Mouse (Mus musculus) G1E (cell line): ENCODE results near the gene Igfbp2. TPM values are rescaled to one million over a fixed set of nuclear protein-coding genes. Genes with fewer than 3 reads are reported as not detected.

Experiments
- ATAC-seq: 2 replicates; pipeline ENCODE4 v1.8.0; 2016; ENCODE audit warnings: mild to moderate bottlenecking; ENCODE audit not compliant: insufficient number of reproducible peaks, poor library complexity, low FRiP score, severe bottlenecking; ENCODE audit errors: extremely low read depth
- DNase-seq: peaks from one replicate; pipeline ENCODE4 v3.0.0; 2012; ENCODE audit warnings: low spot score
- H3K27me3 ChIP-seq: 2 replicates; pipeline ENCODE4 v1.6.1; 2012; ENCODE audit warnings: mild to moderate bottlenecking, low read length, inconsistent platforms; ENCODE audit not compliant: insufficient read depth
- H3K36me3 ChIP-seq: replicated peaks from 2 replicates; pipeline ENCODE3; 2012; ENCODE audit warnings: mild to moderate bottlenecking, inconsistent platforms
- H3K4me1 ChIP-seq: 2 replicates; pipeline ENCODE4 v1.6.1; 2012; ENCODE audit warnings: low read depth, low read length, inconsistent platforms, mixed read lengths; ENCODE audit not compliant: insufficient read depth
- H3K4me3 ChIP-seq: 2 replicates; pipeline ENCODE4 v1.5.1; 2012; ENCODE audit warnings: low read depth, mild to moderate bottlenecking, inconsistent platforms, low read length, moderate library complexity, mixed read lengths
- H3K9me3 ChIP-seq: replicated peaks from 2 replicates; pipeline ENCODE4 v1.6.1; 2012; ENCODE audit warnings: inconsistent platforms
- CTCF ChIP-seq: IDR thresholded peaks from 2 replicates; pipeline ENCODE4 v1.5.1; 2012; ENCODE audit warnings: low read depth, low read length, inconsistent platforms, mixed read lengths
- GATA1 ChIP-seq: IDR thresholded peaks from 2 replicates; pipeline ENCODE4 v1.6.1; 2012; ENCODE audit warnings: borderline replicate concordance, low read length, inconsistent platforms, mixed read lengths
- GATA2 ChIP-seq: IDR thresholded peaks from 2 replicates; pipeline ENCODE4 v1.6.1; 2012; ENCODE audit warnings: low read depth, low read length, inconsistent platforms, borderline replicate concordance
- POLR2AphosphoS5 ChIP-seq: IDR thresholded peaks from 2 replicates; pipeline ENCODE4 v1.6.1; 2012; ENCODE audit warnings: low read depth, low read length, inconsistent platforms; ENCODE audit not compliant: insufficient replicate concordance
- TAL1 ChIP-seq: conservative IDR thresholded peaks from 2 replicates; pipeline ENCODE4 v1.6.1; 2012; ENCODE audit warnings: low read depth, low read length, inconsistent platforms, mixed read lengths
- polyA plus RNA-seq: library from polyadenylated mRNA; stranded (reverse); fragments of >175 nt; gene quantifications from 2 replicates; pipeline ENCODE4 v1.2.3, GENCODE M21; 2012
- total RNA-seq, 2 experiments: library from RNA; stranded (forward) in 1 of 2; stranded (reverse) in 1 of 2; fragments of 200-1000 nt in 1 of 2; fragments of >200 nt in 1 of 2; fragmentation: Nextera tagmentation in 1 of 2; gene quantifications; 2 replicates each; pipeline ENCODE4 v1.2.3; 2014 to 2017

Igfbp2 gene
- total and polyA plus RNA-seq, 3 experiments = 0.55 TPM; not detected in 2

DNA sequence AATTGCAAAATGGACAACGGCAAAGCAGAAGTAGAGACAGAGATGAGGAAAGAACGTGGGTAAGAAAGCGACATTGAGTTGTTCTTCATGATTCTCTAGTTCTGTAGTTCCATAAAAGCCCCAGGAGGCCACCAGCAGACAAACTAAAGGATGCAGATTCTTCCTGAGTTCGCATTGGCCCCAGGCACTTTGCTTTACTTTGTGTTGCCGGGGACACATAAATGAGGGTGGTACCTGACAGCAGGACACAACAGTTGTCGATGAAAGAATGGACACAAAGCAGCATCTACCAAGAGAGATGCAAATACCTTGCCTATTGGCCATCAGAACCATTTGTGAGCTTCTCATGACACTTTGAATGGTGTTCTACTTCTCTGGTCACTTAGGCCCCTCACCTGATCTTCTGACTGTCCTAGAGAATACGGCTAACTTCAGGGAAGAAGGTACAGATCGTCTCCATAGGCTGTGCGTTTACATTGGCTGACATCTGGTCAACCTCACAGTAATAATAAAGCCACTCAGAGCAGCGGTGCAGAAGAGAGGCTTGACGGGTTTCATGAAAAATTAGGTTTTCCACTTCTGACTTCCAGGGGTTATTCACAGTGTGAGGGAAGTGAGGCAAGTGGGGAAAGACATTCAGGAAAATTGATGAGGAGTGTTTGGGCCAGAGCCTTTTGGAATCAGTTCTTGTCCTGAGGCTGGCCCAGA is 61.0 kb downstream of the Igfbp2 start:
- peaks cover 19% of the 10 kb centered on the region for H3K27me3 ChIP-seq
- no peak for TF ChIP-seq TAL1
- no peak for TF ChIP-seq GATA1
- no peak for TF ChIP-seq POLR2AphosphoS5
- TF ChIP-seq GATA2 = no peak
- no peak for TF ChIP-seq CTCF
- H3K4me3 ChIP-seq = no peak overlapping the region
- H3K4me1 ChIP-seq = no peaks in the 10 kb centered on the region
- ATAC-seq (no peak), DNase-seq (no peak)
- no peaks in the 10 kb centered on the region for H3K9me3 ChIP-seq
- H3K36me3 ChIP-seq = no peaks in the 10 kb centered on the region

DNA sequence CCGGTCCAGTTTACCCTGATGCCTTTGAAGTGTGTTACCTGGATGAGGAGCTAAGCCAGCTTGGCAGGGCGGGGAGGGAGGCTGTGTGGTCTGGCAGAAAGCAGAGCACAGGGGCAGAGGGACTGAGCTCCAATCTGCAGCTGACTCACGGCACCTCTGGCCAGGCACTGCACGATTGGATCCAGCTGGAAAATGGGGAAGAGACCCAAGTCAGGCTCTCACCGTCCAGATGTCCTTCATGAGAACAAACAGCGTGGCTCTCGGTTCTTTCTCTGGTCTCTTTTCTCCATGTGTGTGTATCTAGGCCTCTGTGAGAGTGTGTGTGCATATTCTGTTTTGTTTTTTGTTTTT is 61.5 kb downstream of the Igfbp2 start:
- H3K4me3 ChIP-seq = no peak overlapping the region
- no peak for DNase-seq
- H3K4me1 ChIP-seq = no peaks in the 10 kb centered on the region
- TF ChIP-seq POLR2AphosphoS5 (no peak), TAL1 (no peak), CTCF (no peak), GATA2 (no peak), GATA1 (no peak)
- no peaks in the 10 kb centered on the region for H3K36me3 ChIP-seq
- ATAC-seq = no peak
- no peaks in the 10 kb centered on the region for H3K9me3 ChIP-seq
- H3K27me3 ChIP-seq = peaks cover 19% of the 10 kb centered on the region

DNA sequence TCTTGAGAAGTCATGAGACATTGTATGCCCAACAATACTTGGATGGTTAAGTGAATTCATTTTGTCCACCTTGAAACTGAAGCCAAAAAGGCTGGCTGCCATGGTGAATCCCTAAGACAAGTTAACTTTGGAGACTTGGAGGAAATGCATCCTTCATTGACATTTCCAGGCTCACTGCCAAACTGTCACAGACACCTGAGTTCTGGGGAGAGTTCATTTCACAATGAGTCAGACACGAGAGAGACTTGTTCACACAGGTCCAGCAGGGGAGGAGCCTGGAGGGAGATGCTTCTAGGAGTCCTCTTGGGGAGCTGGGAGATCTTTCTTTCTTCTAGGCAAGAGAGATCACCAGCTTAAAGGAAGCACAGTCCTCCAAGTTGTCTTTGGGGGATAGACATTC is 63.6 kb downstream of the Igfbp2 start:
- ATAC-seq = no peak

DNA sequence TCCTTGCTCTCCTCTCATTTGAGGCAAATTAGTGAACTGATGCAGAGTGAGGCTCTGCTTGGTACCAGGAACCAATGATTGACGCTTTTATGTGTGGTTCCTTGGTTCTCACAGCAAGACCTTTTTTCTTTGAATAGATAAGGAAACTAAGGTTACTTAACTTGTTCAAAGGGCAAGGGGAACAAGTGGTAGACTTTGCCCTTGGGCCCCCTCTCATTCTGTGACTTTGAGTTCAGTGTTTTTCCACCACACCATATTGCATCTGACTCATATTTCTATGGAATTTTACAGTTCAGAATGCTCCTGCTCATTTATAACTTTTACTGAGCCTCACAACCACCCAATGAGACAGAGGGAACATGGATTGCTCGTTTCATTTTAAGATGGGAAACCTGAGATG is 71.5 kb downstream of the Igfbp2 start:
- TF ChIP-seq POLR2AphosphoS5 = no peak
- TF ChIP-seq TAL1 = no peak
- TF ChIP-seq GATA1 = no peak
- no peak for TF ChIP-seq GATA2
- no peak for TF ChIP-seq CTCF
- ATAC-seq = no peak
- H3K4me3 ChIP-seq = no peak overlapping the region
- peaks cover 5% of the 10 kb centered on the region; the same call in 1 of the 2 replicates for H3K4me1 ChIP-seq
- H3K9me3 ChIP-seq = no peaks in the 10 kb centered on the region
- peaks cover 39% of the 10 kb centered on the region for H3K27me3 ChIP-seq
- no peaks in the 10 kb centered on the region for H3K36me3 ChIP-seq
- no peak for DNase-seq

More for the DNA sequence above, 63.6 kb downstream of the Igfbp2 start:
- peaks cover 28% of the 10 kb centered on the region for H3K27me3 ChIP-seq
- TF ChIP-seq GATA1 (no peak), POLR2AphosphoS5 (no peak), GATA2 (no peak), CTCF (no peak), TAL1 (no peak)
- DNase-seq = no peak
- H3K4me1 ChIP-seq = no peaks in the 10 kb centered on the region
- H3K4me3 ChIP-seq = no peak overlapping the region
- no peaks in the 10 kb centered on the region for H3K9me3 ChIP-seq
- no peaks in the 10 kb centered on the region for H3K36me3 ChIP-seq

Other genes starting within 250 kb of the Igfbp2 start
- gene Smarcal1, start 241.3 kb upstream of the Igfbp2 start, total RNA-seq (2014; fragmentation: Nextera tagmentation) = 41.8 and 48.1 TPM in 2 replicates
- gene Smarcal1, start 241.3 kb upstream of the Igfbp2 start, total RNA-seq (2017) = 35.9 and 39.2 TPM in 2 replicates
- 4.4 and 10.6 TPM in 2 replicates for gene Smarcal1, start 241.3 kb upstream of the Igfbp2 start, polyA plus RNA-seq
- gene Ankar, start 123.9 kb upstream of the Igfbp2 start, total RNA-seq (2014; fragmentation: Nextera tagmentation) = not detected in 2 replicates
- gene Ankar, start 123.9 kb upstream of the Igfbp2 start, total RNA-seq (2017) = under 0.01 and 0.05 TPM in 2 replicates
- not detected in 2 replicates for gene Ankar, start 123.9 kb upstream of the Igfbp2 start, polyA plus RNA-seq
- gene Rpl37a, start 113.2 kb upstream of the Igfbp2 start, total RNA-seq (2014; fragmentation: Nextera tagmentation) = 292 and 302 TPM in 2 replicates
- gene Rpl37a, start 113.2 kb upstream of the Igfbp2 start, total RNA-seq (2017) = 1,269 and 1,321 TPM in 2 replicates
- gene Rpl37a, start 113.2 kb upstream of the Igfbp2 start, polyA plus RNA-seq = 154 and 162 TPM in 2 replicates
- not detected in 2 replicates for gene Igfbp5, start 50.4 kb downstream of the Igfbp2 start, total RNA-seq (2014; fragmentation: Nextera tagmentation)
- gene Igfbp5, start 50.4 kb downstream of the Igfbp2 start, total RNA-seq (2017) = 0.11 and 0.17 TPM in 2 replicates
- 0.01 TPM in 1 of 2 replicates, not detected in the other for gene Igfbp5, start 50.4 kb downstream of the Igfbp2 start, polyA plus RNA-seq
- not detected in 2 replicates for gene Tnp1, start 191.4 kb downstream of the Igfbp2 start, total RNA-seq (2014; fragmentation: Nextera tagmentation)
- gene Tnp1, start 191.4 kb downstream of the Igfbp2 start, total RNA-seq (2017) = not detected in 2 replicates
- gene Tnp1, start 191.4 kb downstream of the Igfbp2 start, polyA plus RNA-seq = not detected in 2 replicates